Mouse (Mus musculus): ENCODE results near the gene Pthlh. TPM values are rescaled to one million over a fixed set of nuclear protein-coding genes. Genes with fewer than 3 reads are reported as not detected.

Pthlh gene
- 1.3 and 2.7 TPM in 2 replicates for polyA plus RNA-seq (2012; rRNA removed; ENCODE audit: low replicate concordance)

DNA sequence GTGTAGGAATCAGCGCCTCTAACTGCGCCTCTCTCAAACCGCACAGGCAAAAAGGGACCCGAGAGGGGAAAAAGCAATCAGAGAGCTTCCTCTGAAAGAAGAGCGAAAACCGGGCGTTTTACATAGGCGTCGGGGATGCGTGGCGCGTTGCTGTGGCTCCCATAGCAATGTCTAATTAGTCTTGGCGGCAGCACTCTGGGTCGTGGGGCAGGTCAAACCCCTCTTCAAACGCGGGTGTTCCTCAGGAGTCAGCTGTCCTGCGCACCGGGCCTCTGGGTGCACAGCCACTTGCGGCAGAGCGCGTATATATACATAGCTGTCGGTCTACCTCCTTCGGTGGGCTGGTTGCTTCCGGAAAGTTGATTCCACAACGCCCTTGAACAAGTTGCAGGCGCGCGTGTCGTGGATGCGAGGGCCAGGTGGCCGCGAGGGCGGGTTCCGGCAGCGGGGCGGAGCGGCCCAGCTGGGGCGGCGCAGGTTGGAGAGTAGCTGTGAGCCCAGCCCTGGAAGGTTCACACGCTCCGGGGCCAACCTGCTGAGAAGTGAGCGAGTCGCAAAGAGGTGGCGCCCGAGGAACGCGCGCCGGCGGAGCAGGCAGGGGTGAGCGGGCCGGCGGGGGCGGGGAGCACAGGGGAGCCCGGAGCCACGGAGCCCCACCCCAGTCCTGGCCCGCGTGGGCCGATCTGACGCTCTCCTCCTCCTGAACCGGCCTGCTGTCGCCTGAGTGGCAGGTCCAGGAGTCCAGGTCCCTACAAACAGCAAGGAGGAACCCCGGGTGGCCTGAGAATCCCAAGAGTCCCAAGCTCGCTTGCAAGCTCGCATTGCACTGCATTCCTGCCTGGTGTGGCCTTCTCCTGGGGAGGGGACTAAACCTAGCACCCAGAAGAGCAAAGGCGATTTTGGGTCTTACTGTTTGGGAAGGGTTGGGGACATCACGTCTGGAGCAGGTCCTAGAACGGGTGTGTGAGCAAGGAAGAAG, at the start of gene Pthlh:
Gene Pthlh (minus strand): TSS at position 597 of the 979 bp plus-strand sequence.

Other genes with a start within 250 kb of the Pthlh start
- gene Rep15, start 231.6 kb downstream of the Pthlh start, polyA plus RNA-seq (2012; rRNA removed; ENCODE audit: low replicate concordance), result 0.13 TPM in 1 of 2 replicates, not detected in the other
- 5.8 and 7.0 TPM in 2 replicates for gene Mrps35, start 221.4 kb downstream of the Pthlh start, polyA plus RNA-seq (2012; rRNA removed; ENCODE audit: low replicate concordance)
- gene Mansc4, start 177.2 kb downstream of the Pthlh start, polyA plus RNA-seq (2012; rRNA removed; ENCODE audit: low replicate concordance), result 0.85 and 1.6 TPM in 2 replicates
- gene Klhl42, start 172.8 kb downstream of the Pthlh start, polyA plus RNA-seq (2012; rRNA removed; ENCODE audit: low replicate concordance), result 15.5 and 16.0 TPM in 2 replicates
- 15.9 and 43.1 TPM in 2 replicates for gene Ccdc91, start 211.6 kb upstream of the Pthlh start, polyA plus RNA-seq (2012; rRNA removed; ENCODE audit: low replicate concordance)